Mouse (Mus musculus) brain, embryonic 14.5 days (tissue): ENCODE data around the gene Casc3. TPM values are rescaled to one million over a fixed set of nuclear protein-coding genes. Genes with fewer than 3 reads are reported as not detected.

Source experiments
- DNase-seq: peaks from one replicate; pipeline ENCODE4 v3.0.0-alpha.2; 2011; ENCODE audit warnings: low read depth
- CTCF ChIP-seq: fragments of 200-500 bp; IDR thresholded peaks from 2 replicates; pipeline ENCODE4 v1.5.1; 2012; ENCODE audit warnings: inconsistent platforms, mild to moderate bottlenecking, moderate library complexity, borderline replicate concordance; ENCODE audit not compliant: insufficient read depth, insufficient read length; ENCODE audit errors: extremely low read depth
- POLR2A ChIP-seq: fragments of 200-500 bp; IDR thresholded peaks from 2 replicates; pipeline ENCODE4 v1.6.1; 2012; ENCODE audit warnings: mild to moderate bottlenecking, inconsistent platforms, borderline replicate concordance; ENCODE audit not compliant: poor library complexity, insufficient read depth, insufficient read length, severe bottlenecking; ENCODE audit errors: extremely low read depth
- polyA plus RNA-seq: library from polyadenylated mRNA; depleted of rRNA; stranded (reverse); fragments of >200 nt; gene quantifications from 2 replicates; pipeline ENCODE4 v1.2.3, GENCODE M21; 2012

Gene Casc3
- polyA plus RNA-seq, 1 experiment, result 74.3 TPM

DNA sequence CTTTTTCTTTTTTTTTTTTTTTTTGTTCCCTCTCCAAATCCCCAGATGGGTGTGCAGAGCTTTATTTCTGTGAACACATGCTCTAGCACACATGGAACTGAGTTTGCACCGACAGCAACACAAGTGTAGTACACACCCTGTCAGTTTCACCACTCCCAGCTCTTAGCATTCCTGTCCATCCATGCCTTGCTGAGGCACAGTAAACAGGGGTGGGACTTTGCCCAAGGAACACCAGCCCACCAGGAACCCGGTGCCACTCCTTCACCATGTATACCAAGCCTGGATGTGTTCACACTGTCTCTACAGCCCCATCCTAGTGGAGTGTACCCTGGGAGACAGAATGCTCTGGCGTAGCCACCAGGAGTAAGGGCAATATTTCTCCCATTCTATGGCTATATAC, 31.0 kb downstream of the Casc3 start:
- DNase-seq, result no peak
- TF ChIP-seq POLR2A, result no peak
- TF ChIP-seq CTCF, result no peak

DNA sequence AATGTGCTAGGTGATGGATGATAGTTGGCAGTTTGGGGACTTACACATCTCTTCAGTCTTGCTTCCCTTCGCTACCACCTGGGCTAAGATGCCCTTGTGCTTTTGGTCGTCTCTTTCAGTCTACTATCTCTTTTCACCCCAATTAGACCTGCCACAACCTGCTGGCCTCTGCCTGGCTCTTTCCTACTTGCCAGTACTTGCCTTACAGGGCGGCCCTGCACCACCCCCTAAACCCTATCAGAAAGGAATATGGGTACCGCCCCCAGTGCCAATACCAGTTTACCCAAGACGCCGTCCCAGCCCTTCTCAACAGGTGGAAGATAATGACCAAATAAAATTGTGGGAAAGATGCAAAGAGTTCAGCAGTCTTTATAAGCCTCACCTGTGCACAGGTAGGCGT, 31.4 kb downstream of the Casc3 start:
- no peak for DNase-seq
- no peak for TF ChIP-seq CTCF
- no peak for TF ChIP-seq POLR2A

DNA sequence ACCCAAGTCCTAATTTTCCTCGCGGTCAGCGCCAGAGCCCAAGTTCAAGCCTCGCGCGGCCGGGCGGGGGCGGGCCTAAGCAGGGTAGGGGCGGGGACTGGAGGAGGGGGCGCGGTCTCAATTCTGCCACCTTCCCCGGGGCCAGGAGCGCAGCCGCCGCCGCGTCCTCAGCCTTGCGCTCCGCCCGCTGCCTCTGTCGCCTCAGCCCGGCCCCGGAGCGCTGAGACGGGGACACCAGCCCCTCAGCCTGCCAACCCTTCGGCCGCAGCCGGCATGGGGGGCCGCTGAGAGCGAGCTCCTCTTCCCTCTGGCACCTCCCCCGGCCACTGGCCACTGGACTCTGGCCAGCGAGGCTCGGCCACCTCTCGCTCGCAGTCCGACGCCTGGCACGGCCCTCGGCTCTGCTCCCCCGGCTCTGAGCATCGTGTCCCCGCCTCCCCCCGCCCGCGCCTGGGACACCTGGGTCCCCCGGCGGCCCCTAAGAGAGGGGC, 32.0 kb downstream of the Casc3 start, which contains the start of gene Rapgefl1:
Gene Rapgefl1, plus strand, starts transcription at position 135 of the 491 bp plus-strand sequence.
- TF ChIP-seq POLR2A (peak; percentile 48; the same call in 1 of the 2 replicates), CTCF (no peak)
- DNase-seq, result peak; percentile 88

DNA sequence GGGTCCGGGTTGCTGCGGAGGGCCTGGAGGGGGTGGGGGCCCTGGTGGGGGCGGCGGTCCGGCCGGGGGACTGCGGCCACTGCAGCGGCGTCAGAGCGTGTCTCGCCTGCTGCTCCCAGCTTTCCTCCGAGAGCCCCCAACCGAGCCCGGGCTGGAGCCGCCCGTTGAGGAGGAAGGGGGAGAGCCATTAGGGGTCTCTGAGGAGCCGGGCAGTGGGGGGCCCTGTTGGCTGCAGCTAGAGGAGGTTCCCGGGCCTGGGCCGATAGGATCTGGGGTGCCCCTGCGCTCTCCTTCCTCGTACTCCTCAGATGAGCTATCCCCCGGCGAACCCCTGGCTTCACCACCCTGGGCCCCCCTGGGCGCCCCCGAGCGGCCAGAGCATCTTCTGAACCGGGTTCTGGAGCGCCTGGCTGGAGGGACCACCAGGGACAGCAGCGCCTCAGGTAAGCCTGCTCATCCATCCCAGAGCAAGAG, 32.6 kb downstream of the Casc3 start:
- TF ChIP-seq POLR2A (no peak), CTCF (no peak)
- no peak for DNase-seq

DNA sequence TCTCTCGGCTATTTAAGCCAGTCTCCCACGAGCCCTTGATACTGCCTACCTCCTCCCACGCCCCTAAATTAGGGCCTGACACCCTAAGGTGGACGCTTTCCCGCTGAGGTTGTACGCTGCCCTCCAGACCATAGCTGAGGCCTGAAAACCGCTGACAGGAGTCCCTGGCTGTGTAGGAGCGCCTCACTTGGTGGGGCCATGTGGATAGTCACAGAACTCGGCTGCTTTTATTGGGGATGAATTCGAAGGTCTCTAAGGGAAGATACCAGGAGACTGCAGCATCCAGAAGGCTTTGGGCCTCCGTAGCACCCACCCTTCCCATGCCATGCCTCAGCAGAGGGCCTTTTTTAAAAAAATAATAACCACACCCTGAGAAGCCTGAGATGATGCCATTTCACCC, 33.2 kb downstream of the Casc3 start:
- TF ChIP-seq CTCF, result no peak
- no peak for TF ChIP-seq POLR2A
- no peak for DNase-seq

DNA sequence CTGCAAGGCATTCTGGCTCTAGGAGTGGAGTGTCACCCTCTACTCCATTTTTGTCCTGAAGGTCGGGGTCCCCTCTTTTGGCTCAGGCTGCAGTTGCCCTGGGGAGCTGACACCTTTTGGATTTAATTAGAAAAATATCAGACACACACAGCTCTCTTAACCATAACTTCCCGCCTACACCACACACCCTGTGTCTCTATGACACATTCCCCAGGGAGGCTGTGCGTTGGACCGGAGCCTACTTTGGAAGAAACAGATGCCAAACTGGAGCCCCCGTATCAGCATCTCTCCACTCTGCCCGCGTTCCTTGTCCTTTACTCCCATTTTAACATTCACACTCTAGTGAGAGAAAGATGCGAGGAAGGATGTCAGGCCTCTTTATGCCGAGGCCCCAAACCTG, 33.8 kb downstream of the Casc3 start:
- TF ChIP-seq CTCF (no peak), POLR2A (no peak)
- no peak for DNase-seq

DNA sequence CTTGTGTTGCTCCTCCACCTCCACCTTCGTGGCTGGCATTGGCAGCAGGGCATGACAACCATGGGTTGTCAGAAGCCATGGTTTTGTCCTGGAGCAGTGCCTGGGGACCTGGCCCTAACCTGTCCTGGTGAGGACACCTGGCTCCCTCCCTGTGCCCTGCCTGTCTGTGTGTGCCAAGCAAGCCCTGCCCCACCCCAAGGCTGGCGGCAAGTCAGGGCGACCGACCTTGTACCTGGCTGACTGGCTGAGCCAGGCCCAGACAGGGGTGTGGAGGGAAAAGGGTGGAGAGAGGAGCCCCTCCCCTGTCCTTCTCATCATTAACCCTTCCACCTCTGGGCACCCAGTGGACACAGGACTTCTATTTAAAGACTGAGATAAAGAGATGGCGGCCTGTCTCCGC, 34.7 kb downstream of the Casc3 start:
- no peak for DNase-seq
- TF ChIP-seq POLR2A (no peak), CTCF (no peak)

DNA sequence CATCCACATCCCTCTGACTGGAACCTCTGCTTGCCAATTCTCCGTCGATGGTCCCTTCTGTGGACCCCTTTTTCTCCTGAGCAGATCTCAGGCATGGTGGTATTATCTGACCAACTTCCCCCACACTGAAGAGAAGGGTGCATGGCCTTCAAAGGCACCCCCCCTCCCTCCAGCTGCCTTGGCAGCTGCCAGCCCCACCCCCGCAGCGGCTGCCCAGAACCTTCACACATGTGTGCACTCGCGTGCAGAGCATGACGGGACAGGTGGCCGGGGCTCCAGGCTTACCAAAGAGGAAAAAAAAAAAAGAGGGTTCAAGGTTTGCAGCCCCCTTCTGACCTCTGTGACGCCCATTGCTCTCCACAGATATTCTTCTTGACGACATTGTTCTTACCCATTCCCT, 35.2 kb downstream of the Casc3 start:
- no peak for DNase-seq
- TF ChIP-seq POLR2A, result no peak
- TF ChIP-seq CTCF, result no peak

DNA sequence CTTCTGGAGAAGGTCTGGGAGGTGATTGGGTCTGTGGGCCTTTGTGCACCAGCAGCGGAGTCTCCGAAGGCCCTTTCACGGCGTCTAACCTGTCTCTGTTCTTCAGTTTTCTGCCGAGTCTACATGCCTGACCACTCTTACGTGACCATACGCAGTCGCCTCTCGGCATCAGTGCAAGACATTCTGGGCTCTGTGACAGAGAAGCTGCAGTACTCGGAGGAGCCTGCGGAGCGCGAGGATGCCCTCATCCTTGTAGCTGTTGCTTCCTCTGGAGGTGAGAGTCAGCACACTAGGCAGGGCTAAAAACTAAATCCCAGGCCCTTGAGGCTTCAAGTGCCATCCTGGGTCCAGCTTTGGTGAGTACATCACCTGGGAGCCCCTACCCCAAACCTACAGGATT, 41.3 kb downstream of the Casc3 start:
- no peak for TF ChIP-seq POLR2A
- peak; percentile 18; the same call in 1 of the 2 replicates for TF ChIP-seq CTCF
- DNase-seq, result no peak

DNA sequence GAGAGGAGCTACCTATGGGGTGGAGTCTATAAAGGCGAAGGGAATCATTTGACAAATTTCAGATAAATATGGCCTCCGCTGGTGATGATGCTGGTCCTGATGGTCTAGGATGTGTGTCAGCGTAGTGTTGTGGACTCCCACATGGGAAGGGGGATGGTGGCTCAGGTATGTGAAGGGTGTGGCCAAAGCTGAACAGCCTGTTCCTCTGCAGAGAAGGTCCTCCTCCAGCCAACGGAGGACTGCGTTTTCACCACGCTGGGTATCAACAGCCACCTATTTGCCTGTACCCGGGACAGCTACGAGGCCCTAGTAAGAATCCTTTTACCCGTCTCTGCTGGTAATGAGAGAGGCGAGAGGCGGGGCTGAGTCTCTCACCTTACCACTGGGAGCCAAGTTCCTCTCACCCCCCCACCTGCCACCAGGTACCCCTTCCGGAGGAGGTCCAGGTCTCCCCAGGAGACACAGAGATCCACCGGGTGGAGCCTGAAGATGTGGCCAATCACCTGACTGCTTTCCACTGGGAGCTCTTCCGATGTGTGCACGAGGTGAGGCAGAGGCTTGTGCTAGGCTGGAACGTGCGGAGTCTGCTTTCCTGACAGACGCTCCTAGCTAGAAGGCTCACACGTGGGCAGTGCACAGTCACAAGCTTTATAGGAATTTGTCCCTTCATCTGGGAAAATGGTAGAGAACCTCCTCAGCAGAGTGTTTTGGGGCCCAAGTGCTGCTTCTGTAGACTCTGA, 42.3 kb downstream of the Casc3 start:
- no peak for DNase-seq
- no peak for TF ChIP-seq CTCF
- no peak for TF ChIP-seq POLR2A

DNA sequence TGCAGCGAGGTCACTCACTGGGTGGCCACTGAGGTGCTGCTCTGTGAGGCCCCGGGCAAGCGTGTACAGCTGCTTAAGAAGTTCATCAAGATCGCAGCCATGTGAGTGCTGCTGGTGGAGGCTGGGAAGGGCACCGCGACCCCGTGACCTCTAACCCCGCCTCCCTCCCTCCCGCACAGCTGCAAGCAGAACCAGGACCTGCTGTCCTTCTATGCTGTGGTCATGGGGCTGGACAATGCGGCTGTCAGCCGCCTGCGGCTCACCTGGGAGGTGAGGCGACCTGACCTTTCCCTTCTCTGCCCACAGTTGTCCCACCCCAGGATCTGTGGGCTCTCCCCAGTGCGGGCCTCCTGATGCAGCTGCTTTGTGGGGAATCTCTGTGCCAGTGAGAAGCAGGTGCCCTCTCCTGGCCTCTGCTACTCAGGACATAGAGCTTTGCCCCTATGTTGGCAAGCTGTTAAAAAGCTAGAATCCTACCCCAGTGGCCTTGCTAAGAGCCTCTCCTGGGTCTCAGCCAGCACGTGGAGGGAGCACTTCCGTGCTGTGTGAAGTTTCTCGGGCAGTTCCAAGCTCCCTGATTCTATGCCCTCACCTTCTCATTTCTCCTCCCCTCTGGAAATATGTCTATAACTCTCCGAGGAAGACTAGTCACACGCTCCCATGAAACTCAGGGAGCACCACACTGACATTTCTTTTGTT, 44.6 kb downstream of the Casc3 start:
- TF ChIP-seq POLR2A (no peak), CTCF (no peak)
- peak; percentile 40 for DNase-seq

DNA sequence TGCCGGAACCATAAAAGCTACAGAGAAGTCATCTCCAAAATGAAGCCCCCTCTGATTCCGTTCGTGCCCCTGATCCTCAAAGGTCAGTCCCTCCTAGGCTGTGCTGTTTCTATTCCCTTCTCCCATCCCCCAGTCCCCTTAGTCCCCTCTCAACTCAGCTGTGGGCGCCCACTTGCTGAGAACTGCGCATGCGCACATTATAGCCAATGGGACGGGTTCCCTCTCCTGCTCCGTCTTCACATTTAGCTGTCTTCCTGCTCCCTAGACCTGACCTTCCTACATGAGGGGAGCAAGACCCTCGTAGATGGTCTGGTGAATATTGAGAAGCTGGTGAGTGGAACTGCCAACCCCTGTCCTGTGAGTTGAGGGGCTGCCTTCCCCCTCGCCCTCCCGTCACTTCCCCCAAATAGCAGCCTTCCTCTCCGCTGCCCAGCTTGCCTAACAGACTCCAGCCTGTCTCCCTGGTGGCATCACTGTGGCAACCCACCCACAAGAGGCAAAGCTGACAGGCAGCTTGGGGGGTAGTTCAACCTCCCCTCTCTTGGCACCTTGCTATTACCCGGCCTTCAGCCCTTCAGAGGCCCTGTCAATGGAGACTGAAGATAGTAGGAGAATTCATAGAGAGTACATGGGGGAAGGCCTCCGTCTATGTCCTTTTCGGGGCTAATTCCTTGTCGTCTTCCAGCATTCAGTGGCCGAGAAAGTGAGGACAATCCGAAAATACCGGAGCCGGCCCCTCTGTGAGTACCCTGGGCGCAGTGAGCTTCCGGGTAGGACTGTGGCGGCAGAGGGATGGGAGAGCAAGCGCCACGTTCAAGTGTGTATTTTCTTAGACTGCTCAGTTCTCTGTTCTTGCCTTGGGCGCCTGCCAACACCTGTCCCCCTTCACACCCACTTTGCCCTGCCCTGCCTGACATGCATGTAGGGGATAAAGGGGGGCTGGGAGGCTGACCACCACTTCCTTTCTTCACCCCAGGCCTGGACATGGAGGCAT, 45.7 kb downstream of the Casc3 start:
- peak; percentile 78 for DNase-seq

More for the DNA sequence above, 45.7 kb downstream of the Casc3 start:
- TF ChIP-seq POLR2A, result no peak
- no peak for TF ChIP-seq CTCF
